Mouse (Mus musculus): ENCODE results near the gene Elmo1.

Elmo1 gene

GRCm38 (mm10) chr13:20094916-20095700 is 4.7 kb downstream of the Elmo1 start:
- no peak for DNase-seq (ENCODE audit: low spot score in 2 of 2)

- DNase-seq (ENCODE audit: low spot score in 2 of 2) = no peak
These were observed 6.7 kb downstream of the Elmo1 start for GRCm38 (mm10) chr13:20097006-20097617.

DNA sequence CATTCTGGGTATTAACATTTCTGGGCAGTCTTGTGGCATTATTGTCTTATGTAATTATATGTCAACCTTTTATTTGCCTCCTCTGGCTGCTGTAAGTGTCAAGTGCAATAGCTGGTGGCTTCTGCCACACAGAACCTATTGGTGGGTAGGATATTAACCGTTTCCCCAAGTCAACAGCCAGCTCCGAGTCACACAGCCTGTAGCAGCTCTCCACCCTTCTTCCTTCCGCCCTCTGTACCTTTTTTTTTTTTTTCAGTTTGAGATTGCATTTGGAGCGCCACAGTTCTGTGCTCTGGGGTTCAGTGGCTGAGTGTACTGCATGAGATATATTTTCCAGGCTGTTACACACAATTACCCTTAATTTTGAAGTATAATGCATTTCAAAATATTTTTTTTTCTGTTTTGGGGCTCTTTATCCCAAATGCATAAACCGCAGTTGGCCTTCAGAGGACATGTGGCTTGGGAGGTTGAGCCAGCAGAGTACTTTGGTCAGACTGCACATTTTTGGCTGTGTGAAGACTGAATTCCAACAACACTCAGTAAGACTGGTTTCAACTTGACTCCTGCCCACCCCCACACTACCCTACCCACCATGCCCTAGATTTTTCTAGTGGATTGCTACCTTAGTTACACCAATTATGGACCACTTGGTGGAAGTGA is 7.7 kb downstream of the Elmo1 start:
- DNase-seq (ENCODE audit: low spot score in 2 of 2) = no peak

- DNase-seq (ENCODE audit: low spot score in 2 of 2) = no peak
These were observed 8.2 kb downstream of the Elmo1 start for GRCm38 (mm10) chr13:20098594-20098965.

DNA sequence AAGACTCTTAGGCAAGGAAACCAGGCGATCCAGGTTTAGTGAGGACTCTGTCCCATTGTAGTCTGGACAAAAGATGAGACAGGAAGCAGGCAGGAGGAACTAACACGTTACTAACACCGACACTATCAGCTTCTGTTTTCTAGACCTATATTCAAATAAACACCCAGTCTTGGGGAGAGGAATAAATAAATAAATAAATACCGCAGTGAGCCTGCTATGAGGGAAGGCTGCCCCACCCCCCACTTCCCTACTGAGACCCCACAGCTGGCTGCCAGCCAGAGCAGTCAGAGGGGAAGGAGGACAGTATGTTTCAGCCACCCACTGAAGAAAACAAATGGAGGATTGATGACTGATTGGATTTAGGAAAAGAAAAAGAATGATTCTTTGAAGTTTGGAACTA is 9.2 kb downstream of the Elmo1 start:
- peak in 1 of 2 experiments; percentile 27 for DNase-seq (ENCODE audit: low spot score in 2 of 2)

DNA sequence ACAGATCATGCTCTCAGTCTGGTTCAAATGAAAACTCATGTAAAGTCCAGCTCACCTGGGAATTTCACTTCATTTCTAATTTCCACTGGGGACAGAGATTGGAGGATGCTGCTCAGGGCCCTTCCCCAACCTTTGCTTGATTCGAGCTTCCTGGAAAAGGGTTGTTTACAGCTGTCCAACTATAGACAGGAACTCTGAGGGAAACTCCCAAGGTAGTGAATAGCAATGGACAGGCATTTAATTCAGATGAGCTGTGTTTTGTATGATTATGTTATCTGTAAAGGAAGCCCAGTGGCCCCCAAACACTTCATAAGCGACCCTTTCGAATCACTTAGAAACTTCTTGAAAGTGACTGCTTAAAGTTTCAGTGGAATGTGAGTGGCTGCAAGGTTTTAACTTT is 10.0 kb downstream of the Elmo1 start:
- no peak for DNase-seq (ENCODE audit: low spot score in 2 of 2)

GRCm38 (mm10) chr13:20101691-20102090 is 11.3 kb downstream of the Elmo1 start:
- DNase-seq (ENCODE audit: low spot score in 2 of 2) = no peak

GRCm38 (mm10) chr13:20104791-20105190 is 14.4 kb downstream of the Elmo1 start:
- DNase-seq (ENCODE audit: low spot score in 2 of 2) = no peak

GRCm38 (mm10) chr13:20105996-20106395 is 15.6 kb downstream of the Elmo1 start:
- no peak for DNase-seq (ENCODE audit: low spot score in 2 of 2)

- no peak for DNase-seq (ENCODE audit: low spot score in 2 of 2)
These were observed 17.6 kb downstream of the Elmo1 start for GRCm38 (mm10) chr13:20107953-20108498.

GRCm38 (mm10) chr13:20108956-20109355 is 18.6 kb downstream of the Elmo1 start:
- DNase-seq (ENCODE audit: low spot score in 2 of 2) = no peak

DNA sequence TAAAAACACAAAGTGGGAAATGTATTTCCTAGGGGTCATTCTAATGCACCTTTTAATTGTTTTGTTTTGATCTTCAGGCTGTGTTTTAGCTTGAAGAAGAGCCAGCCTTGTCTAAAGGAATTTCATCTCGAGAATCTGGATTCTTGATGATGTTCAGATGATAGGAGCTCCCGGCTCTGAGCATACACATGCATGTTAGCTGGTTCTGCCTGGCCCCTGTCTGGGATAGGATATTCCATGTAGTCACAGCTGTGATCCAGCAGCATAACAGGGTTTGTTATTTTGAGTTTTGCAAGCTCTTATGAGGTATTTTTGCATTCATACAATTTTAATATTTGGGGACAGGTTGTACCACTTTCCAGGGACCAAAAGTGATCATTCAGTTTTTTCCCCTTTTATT is 19.1 kb downstream of the Elmo1 start:
- no peak for DNase-seq (ENCODE audit: low spot score in 2 of 2)

DNA sequence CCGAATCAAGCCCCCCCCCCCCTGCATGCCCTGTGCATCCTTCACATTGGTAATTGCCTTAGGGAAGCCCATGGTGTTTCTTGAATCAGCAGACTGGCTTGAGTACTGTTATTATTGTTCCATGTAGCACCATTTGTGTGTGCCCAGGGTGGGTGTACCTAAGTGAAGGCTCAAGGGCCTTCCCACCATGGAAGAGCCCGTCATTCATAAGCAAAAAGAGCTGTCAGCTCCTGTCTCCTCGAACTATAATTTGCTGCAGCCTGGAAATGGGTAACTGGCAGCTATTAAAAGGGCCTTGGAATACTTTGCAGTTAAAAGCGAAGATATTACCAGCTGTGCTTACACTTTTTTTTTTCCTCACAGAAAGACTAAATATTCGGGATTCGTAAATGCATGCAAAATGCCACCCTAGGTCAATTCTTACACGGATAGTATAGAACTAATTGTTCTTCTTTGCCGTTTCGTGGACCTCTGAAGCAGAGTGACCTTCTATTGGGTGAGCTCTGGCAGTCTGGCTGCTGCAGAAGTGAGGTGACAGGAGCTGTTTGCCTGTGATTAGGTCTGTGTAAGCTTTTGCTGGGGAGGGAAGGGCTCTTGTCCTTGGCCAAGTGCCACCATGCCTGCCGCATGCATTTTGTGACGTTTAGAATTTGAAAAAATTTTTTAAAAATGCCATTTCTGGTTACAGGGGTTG is 19.7 kb downstream of the Elmo1 start:
- no peak for DNase-seq (ENCODE audit: low spot score in 2 of 2)

- DNase-seq (ENCODE audit: low spot score in 2 of 2) = no peak
These were observed 20.9 kb downstream of the Elmo1 start for GRCm38 (mm10) chr13:20111256-20111800.

DNA sequence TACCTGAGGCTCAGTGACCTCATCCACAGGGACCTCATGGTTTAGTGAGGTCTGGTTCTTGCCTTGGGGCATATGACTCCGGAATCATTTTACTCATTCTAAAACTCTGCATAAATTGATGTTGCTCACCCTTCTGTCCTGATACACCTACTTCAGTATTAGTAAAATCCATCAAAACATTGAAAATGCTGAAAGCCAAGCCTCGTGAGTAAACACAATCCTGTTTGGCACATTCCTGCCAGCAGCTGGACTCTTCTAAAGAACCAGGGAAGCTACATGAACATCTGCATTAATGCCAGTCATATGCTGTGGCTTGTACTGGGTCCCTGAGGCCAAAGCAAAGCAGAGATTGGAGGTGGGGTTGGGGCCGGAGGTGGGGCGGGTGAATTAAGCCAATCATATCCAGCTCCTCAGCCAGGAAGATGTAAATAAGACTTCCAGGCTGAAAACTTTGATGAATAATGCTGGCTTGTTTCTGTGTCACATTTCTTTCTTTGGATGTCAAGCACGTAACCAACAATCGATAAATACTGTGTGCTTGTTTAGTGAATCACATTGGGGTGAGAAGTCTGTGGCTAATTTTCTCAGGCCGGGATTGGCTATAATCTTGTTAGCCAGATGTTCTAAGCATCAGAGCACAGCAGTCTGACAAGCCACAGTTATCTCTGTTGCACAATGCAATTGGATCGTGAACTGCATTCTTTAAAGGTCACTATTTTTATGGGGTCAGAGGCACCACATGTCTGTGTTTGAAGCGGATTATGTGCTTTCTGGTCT is 24.9 kb downstream of the Elmo1 start:
- no peak for DNase-seq (ENCODE audit: low spot score in 2 of 2)

DNA sequence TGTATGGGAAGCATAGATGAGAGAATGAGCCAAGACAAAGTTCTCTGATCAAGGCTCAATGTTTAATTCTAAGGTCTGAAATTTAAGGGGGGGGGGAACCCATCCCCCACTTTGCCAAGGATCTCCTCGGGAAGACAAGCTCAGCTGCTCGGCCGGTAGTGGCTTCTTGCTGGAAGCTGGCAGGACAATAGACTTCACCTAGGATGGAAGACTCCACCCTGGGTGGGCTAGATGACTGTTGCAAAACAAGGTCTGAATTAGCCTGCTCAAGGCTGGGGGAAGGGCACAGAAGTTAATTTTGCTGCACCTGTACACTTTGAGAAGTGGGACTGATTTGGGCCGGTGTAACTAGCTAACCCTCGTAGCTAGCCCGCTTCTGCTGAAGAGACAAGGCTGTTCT is 25.6 kb downstream of the Elmo1 start:
- no peak for DNase-seq (ENCODE audit: low spot score in 2 of 2)

GRCm38 (mm10) chr13:20116868-20117510 is 26.6 kb downstream of the Elmo1 start:
- DNase-seq (ENCODE audit: low spot score in 2 of 2) = no peak

GRCm38 (mm10) chr13:20117691-20118090 is 27.3 kb downstream of the Elmo1 start:
- no peak for DNase-seq (ENCODE audit: low spot score in 2 of 2)

GRCm38 (mm10) chr13:20118909-20119308 is 28.5 kb downstream of the Elmo1 start:
- no peak for DNase-seq (ENCODE audit: low spot score in 2 of 2)

GRCm38 (mm10) chr13:20120723-20121122 is 30.3 kb downstream of the Elmo1 start:
- peak in 1 of 2 experiments; percentile 36 for DNase-seq (ENCODE audit: low spot score in 2 of 2)
